Mouse (Mus musculus) MEL (cell line): ENCODE data around the gene Mamstr.

ENCODE experiments used
- CTCF ChIP-seq, 3 experiments: IDR thresholded peaks in 2 of 3; conservative IDR thresholded peaks in 1 of 3; 2 replicates each; pipeline ENCODE4 v1.5.1; 2011 to 2012; ENCODE audit warnings: low read length in 3 of 3, low read depth in 2 of 3, mild to moderate bottlenecking in 2 of 3, improper control_type of control experiment in 1 of 3, inconsistent platforms in 1 of 3, mixed read lengths in 1 of 3, moderate library complexity in 1 of 3; ENCODE audit not compliant: control insufficient read depth in 1 of 3, insufficient read depth in 1 of 3, poor library complexity in 1 of 3, severe bottlenecking in 1 of 3
- ELF1 ChIP-seq: IDR thresholded peaks from 2 replicates; pipeline ENCODE4 v1.6.1; 2014; ENCODE audit warnings: low read depth, mild to moderate bottlenecking, inconsistent platforms, low read length, improper control_type of control experiment, moderate library complexity
- EP300 ChIP-seq, 2 experiments: IDR thresholded peaks; 2 replicates each; pipeline ENCODE4 v1.6.1; 2011; ENCODE audit warnings: improper control_type of control experiment in 2 of 2, low read length in 2 of 2, low read depth in 1 of 2, mild to moderate bottlenecking in 1 of 2
- KAT2A ChIP-seq: conservative IDR thresholded peaks from 2 replicates; pipeline ENCODE4 v1.6.1; 2012; ENCODE audit warnings: low read depth, low read length, improper control_type of control experiment, inconsistent platforms
- MAFK ChIP-seq: IDR thresholded peaks from 2 replicates; pipeline ENCODE4 v1.6.1; 2011; ENCODE audit warnings: low read depth, mild to moderate bottlenecking, low read length, improper control_type of control experiment, borderline replicate concordance
- MYC ChIP-seq: IDR thresholded peaks from 2 replicates; pipeline ENCODE4 v1.6.1; 2011; ENCODE audit warnings: low read depth, mild to moderate bottlenecking, low read length, improper control_type of control experiment, moderate library complexity
- NRF1 ChIP-seq: IDR thresholded peaks from 2 replicates; pipeline ENCODE4 v1.6.1; 2014; ENCODE audit warnings: low read depth, mild to moderate bottlenecking, inconsistent platforms, low read length, improper control_type of control experiment, moderate library complexity; ENCODE audit not compliant: poor library complexity, insufficient read depth, severe bottlenecking
- POLR2A ChIP-seq, 2 experiments: IDR thresholded peaks; 2 replicates each; pipeline ENCODE4 v1.6.1; 2011 to 2012; ENCODE audit warnings: low read length in 2 of 2, mild to moderate bottlenecking in 2 of 2, control low read depth in 1 of 2, improper control_type of control experiment in 1 of 2, low read depth in 1 of 2, moderate library complexity in 1 of 2; ENCODE audit not compliant: control insufficient read depth in 1 of 2, insufficient read depth in 1 of 2, poor library complexity in 1 of 2
- RAD21 ChIP-seq: IDR thresholded peaks from 2 replicates; pipeline ENCODE4 v1.6.1; 2011; ENCODE audit warnings: mild to moderate bottlenecking, low read depth, low read length, improper control_type of control experiment
- TCF12 ChIP-seq: IDR thresholded peaks from 2 replicates; pipeline ENCODE4 v1.6.1; 2014; ENCODE audit warnings: low read depth, mild to moderate bottlenecking, inconsistent platforms, low read length, improper control_type of control experiment, moderate library complexity
- USF1 ChIP-seq: IDR thresholded peaks from 2 replicates; pipeline ENCODE4 v1.6.1; 2014; ENCODE audit warnings: low read depth, mild to moderate bottlenecking, inconsistent platforms, low read length, improper control_type of control experiment, moderate library complexity
- ZC3H11A ChIP-seq: IDR thresholded peaks from 2 replicates; pipeline ENCODE4 v1.6.1; 2012; ENCODE audit warnings: low read depth, mild to moderate bottlenecking, inconsistent platforms, low read length, improper control_type of control experiment
- ZMIZ1 ChIP-seq: IDR thresholded peaks from 2 replicates; pipeline ENCODE4 v1.6.1; 2012; ENCODE audit warnings: low read depth, mild to moderate bottlenecking, inconsistent platforms, low read length, improper control_type of control experiment, moderate library complexity

GRCm38 (mm10) chr7:45641391-45642040 lies 1.7 kb downstream of the Mamstr start:
- no peak for TF ChIP-seq POLR2A (IDR thresholded peaks at IDR 0.05; ENCODE audit: control insufficient read depth in 1 of 2, insufficient read depth in 1 of 2, low read depth in 1 of 2, low read length in 2 of 2, poor library complexity in 1 of 2)
- no peak for TF ChIP-seq RAD21
- TF ChIP-seq MYC, result no peak
- TF ChIP-seq CTCF (IDR thresholded peaks at IDR 0.05 in 2 of 3, conservative IDR thresholded peaks at IDR 0.05 in 1 of 3; ENCODE audit: control insufficient read depth in 1 of 3, insufficient read depth in 1 of 3, low read depth in 2 of 3, low read length in 3 of 3, poor library complexity in 1 of 3, severe bottlenecking in 1 of 3), result no peak
- no peak for TF ChIP-seq TCF12
- TF ChIP-seq MAFK, result no peak
- no peak for TF ChIP-seq KAT2A
- no peak for TF ChIP-seq ELF1
- no peak for TF ChIP-seq EP300 (IDR thresholded peaks at IDR 0.05; ENCODE audit: low read depth in 1 of 2, low read length in 2 of 2)
- TF ChIP-seq ZC3H11A, result no peak
- TF ChIP-seq ZMIZ1, result no peak
- TF ChIP-seq USF1, result no peak
- no peak for TF ChIP-seq NRF1
